Mouse (Mus musculus) megakaryocyte-erythroid progenitor cell, adult 5-6 weeks (primary cell): ENCODE results near the gene Fgf23. TPM values are rescaled to one million over a fixed set of nuclear protein-coding genes. Genes with fewer than 3 reads are reported as not detected.
A peak's percentile ranks its signal among the peaks of the same experiment; 100 is the strongest.

ENCODE experiments used
- ATAC-seq: replicated peaks from 2 replicates; pipeline ENCODE4 v1.8.0; 2016; ENCODE audit warnings: mild to moderate bottlenecking, inconsistent platforms; ENCODE audit not compliant: severe bottlenecking, poor library complexity, low FRiP score, low TSS enrichment
- total RNA-seq, 2 experiments: library from RNA; stranded (forward) in 1 of 2; stranded (reverse) in 1 of 2; fragments of 200-1000, 215-1000 nt in 1 of 2; fragments of >200 nt in 1 of 2; fragmentation: Nextera tagmentation in 1 of 2; gene quantifications; 2 replicates each; pipeline ENCODE4 v1.2.3; 2014 to 2017

Fgf23 gene
- total RNA-seq (2014; fragmentation: Nextera tagmentation), result not detected in 2 replicates
- total RNA-seq (2017), result not detected in 2 replicates

GRCm38 (mm10) chr6:127072817-127073216 is at the start of gene Fgf23:
Fgf23 (plus strand) TSS chr6:127072902.
- ATAC-seq, result no peak

GRCm38 (mm10) chr6:127024836-127025235 is 47.9 kb upstream of the Fgf23 start:
- ATAC-seq, result no peak

- peak; percentile 98 for ATAC-seq
These were observed 37.9 kb upstream of the Fgf23 start for GRCm38 (mm10) chr6:127034760-127035159.

GRCm38 (mm10) chr6:127044909-127045308 is 27.8 kb upstream of the Fgf23 start:
- no peak for ATAC-seq

- no peak for ATAC-seq
These were observed 21.9 kb upstream of the Fgf23 start for GRCm38 (mm10) chr6:127050847-127051246.

GRCm38 (mm10) chr6:127056990-127057588 is 15.6 kb upstream of the Fgf23 start:
- ATAC-seq, result no peak

- no peak for ATAC-seq
These were observed 12.7 kb upstream of the Fgf23 start for GRCm38 (mm10) chr6:127059975-127060374.

GRCm38 (mm10) chr6:127063915-127064314 is 8.8 kb upstream of the Fgf23 start:
- ATAC-seq, result no peak

- no peak for ATAC-seq
These were observed 7.9 kb upstream of the Fgf23 start for GRCm38 (mm10) chr6:127064815-127065214.

GRCm38 (mm10) chr6:127079867-127080731 is 7.4 kb downstream of the Fgf23 start:
- peak; percentile 41; the same call in 1 of the 2 replicates for ATAC-seq

GRCm38 (mm10) chr6:127081820-127082219 is 9.1 kb downstream of the Fgf23 start:
- no peak for ATAC-seq

GRCm38 (mm10) chr6:127086739-127087138 is 14.0 kb downstream of the Fgf23 start:
- no peak for ATAC-seq

GRCm38 (mm10) chr6:127094565-127094964 is 21.9 kb downstream of the Fgf23 start:
- 0 out of 2 replicates have a peak, but pooled peaks have one; percentile 65 for ATAC-seq

GRCm38 (mm10) chr6:127103506-127104275 is 31.0 kb downstream of the Fgf23 start:
- ATAC-seq, result no peak

- ATAC-seq, result no peak
These were observed 31.8 kb downstream of the Fgf23 start for GRCm38 (mm10) chr6:127104396-127105029.

GRCm38 (mm10) chr6:127105107-127105506 is 32.4 kb downstream of the Fgf23 start:
- no peak for ATAC-seq

GRCm38 (mm10) chr6:127106189-127106588 is 33.5 kb downstream of the Fgf23 start:
- no peak for ATAC-seq

- ATAC-seq, result no peak
These were observed 34.0 kb downstream of the Fgf23 start for GRCm38 (mm10) chr6:127106726-127107125.

GRCm38 (mm10) chr6:127107413-127107812 is 34.7 kb downstream of the Fgf23 start:
- no peak for ATAC-seq
